Mouse (Mus musculus): ENCODE results near the gene Caprin2. TPM values are rescaled to one million over a fixed set of nuclear protein-coding genes. Genes with fewer than 3 reads are reported as not detected.
"Not testable (repeated sequence)": the region's sequence is repeated elsewhere in the genome, so short reads cannot be mapped to it uniquely, and the experiment has no call there.

Caprin2 gene
- 15.9 TPM in 2 replicates for polyA plus RNA-seq (2016; fragmentation: Nextera tagmentation; extraction: Ambion mirVana)

DNA sequence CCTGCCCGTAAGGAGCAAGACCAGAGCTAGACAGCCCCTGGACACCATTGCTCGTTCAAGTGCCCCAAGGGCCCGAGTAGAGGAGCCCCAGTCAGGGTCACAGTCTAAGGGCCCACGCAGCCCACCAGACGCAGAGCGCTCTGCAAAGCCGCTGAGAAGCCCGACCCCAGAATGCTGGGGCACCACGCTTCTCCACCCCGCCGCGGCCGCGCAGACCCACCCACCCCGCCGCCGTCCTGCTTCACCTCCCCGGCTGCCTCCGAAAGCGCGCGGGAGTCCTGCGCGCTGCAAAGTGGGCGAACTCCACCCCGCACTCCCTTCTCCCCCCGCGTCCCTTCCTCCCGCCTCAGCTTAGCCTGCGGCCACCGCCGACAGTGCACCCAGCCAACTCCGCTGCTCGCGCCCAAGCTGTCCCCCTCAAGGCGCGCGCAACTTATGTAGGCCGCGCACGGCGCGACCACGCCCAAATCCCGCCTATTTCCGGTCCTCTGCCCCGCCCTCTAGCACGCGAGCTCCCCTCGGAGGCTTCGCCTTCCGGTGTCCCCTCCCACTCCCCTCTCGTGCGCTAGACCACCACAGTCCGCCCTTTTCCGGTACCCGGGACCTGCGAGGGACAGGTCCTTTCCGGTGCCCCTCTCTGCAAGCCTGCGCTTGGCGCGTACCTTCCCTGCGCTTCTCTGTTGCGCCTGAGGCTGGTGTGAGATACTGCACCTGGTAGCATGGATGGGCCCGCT lies at the start of gene Caprin2:
Gene Caprin2, minus strand, starts transcription at position 465 of the 734 bp plus-strand sequence.
- Histone ChIP-seq H3K4me1 (peaks cover 10% of the 10 kb centered on the region; the same call in 1 of the 2 replicates), H3K4me3 (peak within 1 kb of the TSS; percentile 72), H3K27me3 (replicated peaks) (no peaks in the 10 kb centered on the region), H3K9me3 (no peaks in the 10 kb centered on the region), H3K36me3 (no peaks in the 10 kb centered on the region), H3K9ac (peak within 1 kb of the TSS; percentile 76), H3K4me2 (replicated peaks) (peak within 1 kb of the TSS; percentile 89), H3K27ac (peak within 1 kb of the TSS; percentile 58)
- under 1% methylated on average over 65 of the region's 65 CpGs for WGBS
- peak; percentile 99 for ATAC-seq (ENCODE audit: low FRiP score, low read depth)

DNA sequence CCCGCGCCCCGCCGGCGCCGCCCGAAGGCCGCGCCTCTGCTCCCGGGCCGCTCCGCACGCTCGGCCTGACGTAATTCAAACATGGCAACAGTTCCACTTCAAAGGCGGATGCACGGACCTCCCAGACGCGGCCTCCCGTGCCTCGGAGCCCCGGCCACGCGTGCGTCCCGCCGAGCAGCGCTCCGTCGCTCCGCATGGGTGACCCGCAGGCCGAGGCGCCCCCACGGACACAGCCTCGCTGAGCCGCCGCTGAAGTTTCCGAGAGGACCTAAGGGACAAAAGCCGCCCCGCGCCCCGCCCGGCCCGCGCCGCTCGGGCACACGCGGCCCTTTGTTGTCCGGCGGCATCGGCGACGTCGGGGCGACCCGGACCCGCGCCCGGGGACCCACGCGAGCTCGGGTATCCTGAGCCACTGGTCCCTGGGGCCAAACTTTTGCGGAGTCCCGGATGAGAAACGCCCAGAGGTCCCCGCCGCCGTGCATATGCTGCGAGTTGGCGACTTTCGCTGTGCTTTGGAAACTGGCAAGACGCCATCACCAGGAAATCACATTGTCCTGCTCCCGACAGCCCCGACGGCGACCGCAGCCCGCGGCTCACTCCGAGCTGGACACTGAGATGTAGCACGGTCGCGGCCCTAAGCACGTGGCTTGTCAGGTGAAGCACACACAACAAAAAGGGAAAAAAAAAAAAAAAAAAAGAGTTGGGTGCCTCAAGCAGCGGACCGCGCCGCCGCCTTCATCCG lies 48.9 kb upstream of the Caprin2 start:
- Histone ChIP-seq H3K9me3 (no peaks in the 10 kb centered on the region), H3K4me2 (replicated peaks) (peak overlapping the region; percentile 76), H3K27ac (peak overlapping the region; percentile 70), H3K27me3 (replicated peaks) (no peaks in the 10 kb centered on the region), H3K36me3 (no peaks in the 10 kb centered on the region), H3K4me1 (peaks cover 17% of the 10 kb centered on the region), H3K4me3 (peak overlapping the region; percentile 94), H3K9ac (peak overlapping the region; percentile 96)
- ATAC-seq (ENCODE audit: low FRiP score, low read depth): peak; percentile 58
- WGBS: under 1% methylated on average over 88 of the region's 92 CpGs

DNA sequence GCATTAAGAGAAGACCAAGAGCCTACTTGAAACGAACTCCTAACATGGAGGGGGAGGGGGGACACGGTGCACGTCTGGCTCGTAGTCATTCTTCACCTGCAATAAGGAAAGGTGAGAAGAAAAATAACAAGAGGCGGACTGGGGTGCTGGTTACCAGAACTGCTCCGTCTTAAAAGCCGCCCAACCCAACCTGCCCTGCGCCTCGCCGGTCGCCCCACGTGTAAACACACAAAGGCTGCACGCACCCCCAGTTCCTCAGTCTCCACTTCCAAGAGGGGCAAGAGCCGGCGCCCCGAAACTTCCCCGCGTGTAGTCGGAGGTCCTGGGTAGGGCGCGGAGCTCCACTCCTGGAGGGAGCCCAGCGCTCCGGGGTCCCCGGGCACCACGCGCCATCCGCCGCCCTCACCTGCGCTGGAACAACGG lies 48.3 kb upstream of the Caprin2 start:
- Histone ChIP-seq H3K27ac (peak overlapping the region; percentile 70), H3K36me3 (no peaks in the 10 kb centered on the region), H3K4me3 (peak overlapping the region; percentile 94), H3K27me3 (replicated peaks) (no peaks in the 10 kb centered on the region), H3K9me3 (no peaks in the 10 kb centered on the region), H3K9ac (peak overlapping the region; percentile 96), H3K4me2 (replicated peaks) (peak overlapping the region; percentile 76), H3K4me1 (peaks cover 17% of the 10 kb centered on the region)
- under 1% methylated on average over 30 of the region's 30 CpGs for WGBS
- no peak for ATAC-seq (ENCODE audit: low FRiP score, low read depth)

DNA sequence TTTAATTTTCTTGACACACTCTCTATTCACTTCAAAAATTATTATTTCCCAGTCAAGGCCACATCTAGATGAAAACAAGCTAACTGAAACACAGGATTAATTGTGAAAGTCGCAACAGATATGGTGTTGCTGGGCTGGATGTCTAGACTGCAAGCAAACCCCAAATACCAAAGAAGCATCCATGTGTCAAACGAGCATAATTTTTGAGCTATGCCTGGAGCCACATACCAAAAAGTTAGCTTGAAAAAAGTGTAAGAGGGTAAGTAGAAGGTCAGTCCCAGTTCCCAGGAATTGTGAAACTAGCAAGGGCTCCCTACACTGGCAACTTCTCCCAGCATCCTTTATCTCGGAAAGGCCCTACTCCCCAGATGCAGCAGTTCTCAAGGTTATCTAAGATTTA lies 47.7 kb upstream of the Caprin2 start:
- Histone ChIP-seq H3K4me2 (replicated peaks) (peak overlapping the region; percentile 76), H3K4me1 (peaks cover 17% of the 10 kb centered on the region), H3K4me3 (peak overlapping the region; percentile 94), H3K27me3 (replicated peaks) (no peaks in the 10 kb centered on the region), H3K9ac (peak overlapping the region; percentile 96), H3K9me3 (no peaks in the 10 kb centered on the region), H3K36me3 (no peaks in the 10 kb centered on the region), H3K27ac (no peak overlapping the region)
- ATAC-seq (ENCODE audit: low FRiP score, low read depth): no peak
- WGBS: 21% methylated on average over 3 of the region's 3 CpGs

DNA sequence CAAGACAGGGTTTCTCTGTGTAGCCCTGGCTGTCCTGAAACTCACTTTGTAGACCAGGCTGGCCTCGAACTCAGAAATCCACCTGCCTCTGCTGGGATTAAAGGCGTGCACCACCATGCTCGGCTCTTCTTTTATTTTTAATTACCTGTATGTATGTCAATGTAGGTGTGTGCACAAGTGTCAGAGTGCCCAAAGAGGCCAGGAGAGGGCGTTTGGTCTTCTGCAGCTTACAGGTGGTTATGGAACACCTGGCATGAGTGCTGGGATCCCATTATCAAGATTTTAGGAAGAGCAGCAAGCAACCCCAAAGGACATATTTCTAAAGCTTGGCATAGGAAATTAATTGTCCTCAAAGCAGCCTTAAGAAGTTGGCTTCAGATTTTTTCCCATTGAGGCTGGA lies 46.4 kb upstream of the Caprin2 start:
- Histone ChIP-seq H3K27ac (no peak overlapping the region), H3K9ac (no peak overlapping the region), H3K36me3 (no peaks in the 10 kb centered on the region), H3K4me1 (peaks cover 17% of the 10 kb centered on the region), H3K4me3 (no peak overlapping the region), H3K9me3 (no peaks in the 10 kb centered on the region), H3K27me3 (replicated peaks) (no peaks in the 10 kb centered on the region), H3K4me2 (replicated peaks) (no peak overlapping the region)
- no peak for ATAC-seq (ENCODE audit: low FRiP score, low read depth)
- 75% methylated on average over 4 of the region's 4 CpGs for WGBS

DNA sequence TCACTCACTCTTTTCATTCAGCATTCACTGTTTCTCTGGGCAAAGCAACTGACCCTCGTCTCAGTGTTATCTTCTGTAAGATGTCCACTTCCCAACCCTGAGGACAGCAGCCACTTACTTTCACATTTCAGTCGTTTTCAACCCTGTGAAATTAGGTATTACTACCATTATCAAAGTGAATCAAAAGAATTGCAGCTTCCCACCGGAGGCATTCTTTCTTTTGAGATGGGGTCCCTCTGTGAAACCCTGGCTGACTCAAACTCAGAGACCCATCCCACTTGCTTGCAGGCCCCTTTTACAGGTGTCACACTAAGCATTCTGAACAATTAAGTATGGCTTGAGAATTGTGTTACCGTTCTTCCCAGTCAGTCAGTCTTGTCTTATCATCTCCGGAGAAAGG lies 45.8 kb upstream of the Caprin2 start:
- no peak for ATAC-seq (ENCODE audit: low FRiP score, low read depth)
- Histone ChIP-seq H3K4me3 (no peak overlapping the region), H3K4me2 (replicated peaks) (peak overlapping the region; percentile 33)

DNA sequence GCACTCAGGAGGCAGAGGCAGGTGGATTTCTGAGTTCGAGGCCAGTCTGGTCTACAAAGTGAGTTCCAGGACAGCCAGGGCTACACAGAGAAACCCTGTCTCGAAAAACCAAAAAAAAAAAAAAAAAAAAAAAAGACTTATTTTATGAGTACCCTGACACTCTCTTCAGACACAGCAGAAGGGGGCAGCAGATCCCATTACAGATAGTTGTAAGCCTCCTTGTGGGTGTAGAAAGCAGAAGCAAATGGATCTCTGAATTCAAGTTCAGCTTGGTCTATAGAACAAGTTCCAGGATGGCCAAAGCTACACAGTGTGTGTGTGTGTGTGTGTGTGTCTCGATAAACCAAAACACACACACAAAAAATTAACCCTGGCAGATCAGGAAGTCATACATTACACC lies 44.3 kb upstream of the Caprin2 start:
- not testable (repeated sequence) for ATAC-seq (ENCODE audit: low FRiP score, low read depth); H3K4me2 ChIP-seq (replicated peaks); H3K4me3 ChIP-seq; H3K27me3 ChIP-seq (replicated peaks); H3K27ac ChIP-seq; H3K36me3 ChIP-seq; H3K9ac ChIP-seq; H3K9me3 ChIP-seq
- WGBS: 92% methylated on average over 2 of the region's 3 CpGs
- peaks cover 17% of the 10 kb centered on the region for H3K4me1 ChIP-seq

More for the DNA sequence above, 45.8 kb upstream of the Caprin2 start:
- Histone ChIP-seq H3K36me3 (no peaks in the 10 kb centered on the region), H3K27me3 (replicated peaks) (no peaks in the 10 kb centered on the region), H3K9me3 (no peaks in the 10 kb centered on the region), H3K9ac (no peak overlapping the region), H3K27ac (no peak overlapping the region), H3K4me1 (peaks cover 17% of the 10 kb centered on the region)
- 51% methylated on average over 5 of the region's 5 CpGs for WGBS

DNA sequence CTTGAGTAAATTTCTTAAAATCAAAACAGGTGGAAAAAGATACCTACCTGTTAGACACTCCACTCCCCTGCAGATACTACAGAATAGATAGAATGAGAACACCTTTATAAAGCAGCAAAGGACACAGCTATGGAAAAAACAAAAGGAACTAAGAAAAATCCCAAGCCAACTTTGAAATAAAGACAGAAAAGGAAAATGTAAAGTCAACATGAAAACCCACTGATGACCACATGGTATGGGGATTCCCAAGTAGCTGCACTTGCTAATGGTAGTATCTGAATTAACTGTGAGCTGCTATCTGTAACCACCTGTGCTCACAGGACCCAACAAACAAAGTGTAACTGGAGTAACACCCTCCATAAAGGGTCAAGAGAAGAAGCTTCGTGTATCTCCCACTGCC lies 41.7 kb upstream of the Caprin2 start:
- Histone ChIP-seq H3K4me1 (peaks cover 7% of the 10 kb centered on the region), H3K27me3 (replicated peaks) (no peaks in the 10 kb centered on the region), H3K4me3 (no peak overlapping the region), H3K9me3 (no peaks in the 10 kb centered on the region), H3K36me3 (peaks cover 5% of the 10 kb centered on the region; the same call in 1 of the 2 replicates), H3K27ac (no peak overlapping the region), H3K4me2 (replicated peaks) (no peak overlapping the region), H3K9ac (no peak overlapping the region)
- WGBS: 67% methylated on average over 1 of the region's 1 CpGs
- ATAC-seq (ENCODE audit: low FRiP score, low read depth): no peak

DNA sequence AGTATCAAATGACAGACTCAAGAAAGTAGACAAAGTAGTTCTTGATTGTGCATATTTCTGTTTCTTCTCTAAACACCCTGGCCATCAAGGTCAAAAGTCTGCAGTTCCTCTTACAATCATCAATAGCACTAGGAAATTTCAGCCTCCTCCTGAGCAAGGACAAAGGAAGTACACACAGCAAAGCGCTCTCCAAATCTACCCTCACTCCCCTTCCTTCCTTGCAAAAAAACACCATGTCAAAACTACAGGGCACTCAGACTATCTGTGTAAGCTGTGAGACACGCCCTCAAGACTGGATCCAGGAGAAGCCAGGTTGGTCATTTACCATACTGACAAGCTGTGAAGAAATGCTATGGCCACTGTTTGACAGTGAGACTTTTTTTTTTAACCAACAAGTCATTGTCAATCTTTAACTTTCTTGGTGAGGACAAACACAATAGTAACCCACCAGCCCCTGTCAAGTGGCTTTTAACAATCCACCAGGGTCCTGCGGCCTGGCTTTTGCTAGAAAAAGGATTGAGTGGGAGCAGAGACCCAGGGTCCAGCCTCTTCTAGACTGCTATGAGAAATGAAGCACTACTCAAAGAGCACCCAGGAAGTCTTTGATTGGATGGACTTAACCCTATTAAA lies 39.0 kb upstream of the Caprin2 start:
- WGBS: 69% methylated on average over 3 of the region's 3 CpGs
- Histone ChIP-seq H3K4me3 (no peak overlapping the region), H3K4me1 (no peaks in the 10 kb centered on the region; the same call in 1 of the 2 replicates), H3K9me3 (no peaks in the 10 kb centered on the region), H3K27me3 (replicated peaks) (no peaks in the 10 kb centered on the region), H3K27ac (no peak overlapping the region), H3K36me3 (peaks cover 27% of the 10 kb centered on the region), H3K4me2 (replicated peaks) (no peak overlapping the region), H3K9ac (no peak overlapping the region)
- no peak for ATAC-seq (ENCODE audit: low FRiP score, low read depth)

DNA sequence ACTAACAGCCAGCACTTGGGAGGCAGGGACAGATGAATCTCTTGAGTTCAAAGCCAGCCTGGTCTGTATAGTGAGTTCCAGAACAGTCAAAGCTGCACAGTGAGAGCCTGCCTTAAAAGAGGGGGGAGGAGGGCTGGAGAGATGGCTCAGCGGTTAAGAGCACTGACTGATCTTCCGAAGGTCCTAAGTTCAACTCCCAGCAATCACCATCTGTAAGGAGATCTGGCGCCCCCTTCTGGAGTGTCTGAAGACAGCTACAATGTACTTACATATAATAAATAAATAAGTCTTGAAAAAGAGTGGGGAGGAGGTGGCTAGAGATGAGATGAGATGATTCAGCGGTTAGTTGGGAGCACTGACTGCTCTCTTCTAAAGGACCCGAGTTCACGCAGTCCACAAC lies 35.2 kb upstream of the Caprin2 start:
- Histone ChIP-seq H3K27ac (no peak overlapping the region), H3K9ac (no peak overlapping the region), H3K4me2 (replicated peaks) (no peak overlapping the region), H3K4me3 (no peak overlapping the region), H3K9me3 (no peaks in the 10 kb centered on the region), H3K4me1 (no peaks in the 10 kb centered on the region; the same call in 1 of the 2 replicates), H3K27me3 (replicated peaks) (no peaks in the 10 kb centered on the region), H3K36me3 (peaks cover 53% of the 10 kb centered on the region)
- ATAC-seq (ENCODE audit: low FRiP score, low read depth): 0 out of 2 replicates have a peak, but pooled peaks have one; percentile 56
- 84% methylated on average over 6 of the region's 6 CpGs for WGBS

DNA sequence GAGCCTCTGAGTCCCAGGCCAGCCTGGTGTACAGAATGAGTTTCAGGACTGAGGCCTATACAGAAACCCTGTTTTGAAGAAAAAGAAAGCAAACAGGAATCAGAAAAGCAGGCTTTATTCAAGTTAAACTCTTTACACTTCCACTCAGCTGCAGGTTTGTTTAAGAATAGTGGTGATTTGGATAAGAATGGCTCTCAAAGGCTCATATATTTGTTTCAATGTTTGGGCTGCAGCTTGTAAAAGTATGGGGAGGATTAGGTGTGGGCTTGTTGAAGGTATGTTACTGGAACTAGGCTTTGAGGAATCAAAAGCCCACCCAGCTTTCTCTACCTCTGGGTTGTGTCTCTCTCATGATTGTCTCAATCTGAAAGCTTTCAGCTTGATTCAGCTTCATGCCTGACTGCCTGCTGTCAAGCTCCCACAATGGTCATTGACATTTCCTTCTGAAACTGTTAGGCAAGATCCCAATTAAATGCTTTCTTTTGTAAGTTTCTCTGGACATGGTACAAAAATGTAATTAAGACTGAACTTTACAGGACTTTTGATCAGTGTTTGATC lies 22.9 kb upstream of the Caprin2 start:
- H3K27me3 ChIP-seq (replicated peaks): no peaks in the 10 kb centered on the region
- H3K36me3 ChIP-seq: peaks cover 19% of the 10 kb centered on the region
- no peak overlapping the region for H3K4me3 ChIP-seq
- no peaks in the 10 kb centered on the region for H3K9me3 ChIP-seq
- no peak overlapping the region for H3K4me2 ChIP-seq (replicated peaks)
- no peak overlapping the region for H3K9ac ChIP-seq
- no peak overlapping the region for H3K27ac ChIP-seq
- no peaks in the 10 kb centered on the region for H3K4me1 ChIP-seq
- no peak for ATAC-seq (ENCODE audit: low FRiP score, low read depth)

DNA sequence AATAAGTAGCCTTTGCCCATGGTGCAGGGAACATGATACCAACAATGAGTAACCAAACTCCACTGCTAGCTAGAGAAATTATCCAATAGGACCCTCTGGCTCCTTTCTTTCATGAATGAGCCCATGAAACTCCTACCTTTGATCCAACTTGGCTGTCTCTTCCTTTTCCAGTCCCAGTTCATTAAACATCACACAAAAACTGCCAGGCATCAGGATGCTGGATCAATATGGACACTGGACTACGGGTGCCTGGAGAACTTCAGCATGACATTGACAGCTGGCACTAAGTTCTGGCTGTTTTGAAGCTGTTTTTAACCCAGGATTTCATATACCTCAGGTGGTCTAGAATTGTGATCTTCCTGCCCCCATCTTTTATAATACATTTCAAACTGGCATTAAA lies 21.6 kb upstream of the Caprin2 start:
- no peak overlapping the region for H3K9ac ChIP-seq
- WGBS: 85% methylated on average over 1 of the region's 1 CpGs
- no peaks in the 10 kb centered on the region for H3K27me3 ChIP-seq (replicated peaks)
- no peak overlapping the region for H3K4me2 ChIP-seq (replicated peaks)
- H3K27ac ChIP-seq: no peak overlapping the region
- H3K4me3 ChIP-seq: no peak overlapping the region
- H3K4me1 ChIP-seq: no peaks in the 10 kb centered on the region
- H3K36me3 ChIP-seq: peaks cover 11% of the 10 kb centered on the region; the same call in 1 of the 2 replicates
- ATAC-seq (ENCODE audit: low FRiP score, low read depth): no peak
- no peaks in the 10 kb centered on the region for H3K9me3 ChIP-seq
